Mouse (Mus musculus): ENCODE measurements around the gene Pcdh9.

GRCm38 (mm10) chr14:93341390-93341789, 549.1 kb downstream of the Pcdh9 start:
- no peak for TF ChIP-seq POLR2A (IDR thresholded peaks at IDR 0.05; ENCODE audit: borderline replicate concordance, extremely low read depth, insufficient read depth, insufficient read length, poor library complexity, severe bottlenecking)
- TF ChIP-seq CTCF (IDR thresholded peaks at IDR 0.05; ENCODE audit: borderline replicate concordance, extremely low read depth, insufficient read depth, insufficient read length) = no peak

Data from brain, embryonic 14.5 days (tissue).